Mouse (Mus musculus): ENCODE results near the gene Ptgfr.

DNA sequence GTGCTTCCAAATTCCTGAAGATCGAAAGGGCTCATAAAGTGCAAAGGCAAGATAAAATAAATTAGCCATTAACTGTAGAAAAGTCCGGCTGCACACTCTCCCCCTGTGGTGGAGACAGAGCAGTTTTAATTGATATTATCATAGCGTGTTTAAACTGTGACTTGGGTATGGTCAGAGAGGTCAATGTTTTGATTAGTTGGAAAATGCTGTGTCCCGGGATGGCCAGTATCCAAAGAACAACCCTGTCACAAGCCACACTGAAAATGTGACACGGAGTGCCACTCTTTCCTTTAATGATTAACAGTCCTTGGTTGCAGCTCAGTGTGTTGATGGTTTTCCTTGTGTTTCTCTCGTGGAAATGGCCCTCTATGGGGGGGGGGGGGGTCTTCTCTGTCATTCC, 942 bp upstream of the Ptgfr start:
- no peak for TF ChIP-seq CTCF (IDR thresholded peaks at IDR 0.05; ENCODE audit: low read depth)
- TF ChIP-seq EP300 (IDR thresholded peaks at IDR 0.05; ENCODE audit: low read depth): no peak
